Mouse (Mus musculus) adrenal gland, postnatal 14 days (tissue): ENCODE measurements around the gene Gm9944. TPM values are rescaled to one million over a fixed set of nuclear protein-coding genes. Genes with fewer than 3 reads are reported as not detected.
A peak's percentile ranks its signal among the peaks of the same experiment; 100 is the strongest.

Source experiments
- DNase-seq: peaks from one replicate; pipeline ENCODE4 v3.0.0; 2021; ENCODE audit warnings: mixed read lengths
- long read RNA-seq, 2 experiments: library from polyadenylated mRNA; stranded (forward); transcript quantifications; one replicate each; pipeline ENCODE4 v2.0.0; 2021
- total RNA-seq: library from RNA; stranded (reverse); gene quantifications from 2 replicates; pipeline ENCODE4 v1.2.3, GENCODE M21; 2021

Gm9944 gene
- not detected in 2 replicates for total RNA-seq
- long read RNA-seq, experiment 1 = 0 reads
- long read RNA-seq, experiment 2 = 0 reads

GRCm38 (mm10) chr4:144453217-144453616 is at the start of gene Gm9944:
Gene Gm9944 (minus strand): TSS chr4:144453317.
- no peak for DNase-seq

- DNase-seq = no peak
Measured at GRCm38 (mm10) chr4:144493331-144493730, 40.2 kb upstream of the Gm9944 start.

- DNase-seq = no peak
Measured at GRCm38 (mm10) chr4:144468091-144468490, 15.0 kb upstream of the Gm9944 start.

GRCm38 (mm10) chr4:144465206-144465605 is 12.1 kb upstream of the Gm9944 start:
- no peak for DNase-seq

- no peak for DNase-seq
Measured at GRCm38 (mm10) chr4:144463656-144464055, 10.5 kb upstream of the Gm9944 start, which contains the start of gene Aadacl3. Gene Aadacl3 (minus strand): TSS chr4:144463756.

- DNase-seq = no peak
Measured at GRCm38 (mm10) chr4:144448546-144448945, 4.6 kb downstream of the Gm9944 start.

- no peak for DNase-seq
Measured at GRCm38 (mm10) chr4:144441582-144441981, 11.5 kb downstream of the Gm9944 start.

- no peak for DNase-seq
Measured at GRCm38 (mm10) chr4:144441095-144441494, 12.0 kb downstream of the Gm9944 start.

- DNase-seq = no peak
Measured at GRCm38 (mm10) chr4:144438672-144439071, 14.4 kb downstream of the Gm9944 start, which contains the start of gene 1700012P22Rik. Gene 1700012P22Rik (minus strand): TSS chr4:144438772.

- DNase-seq = no peak
Measured at GRCm38 (mm10) chr4:144433216-144433615, 19.9 kb downstream of the Gm9944 start.

GRCm38 (mm10) chr4:144430723-144431122 is 22.4 kb downstream of the Gm9944 start:
- no peak for DNase-seq

- peak; percentile 16 for DNase-seq
Measured at GRCm38 (mm10) chr4:144428868-144429267, 24.2 kb downstream of the Gm9944 start.

- no peak for DNase-seq
Measured at GRCm38 (mm10) chr4:144424590-144424989, 28.5 kb downstream of the Gm9944 start.

GRCm38 (mm10) chr4:144420644-144421043 is 32.5 kb downstream of the Gm9944 start:
- DNase-seq = no peak

GRCm38 (mm10) chr4:144408290-144408689 is 44.8 kb downstream of the Gm9944 start, which contains the start of gene Pramef12:
Gene Pramef12 (minus strand): TSS chr4:144408464.
- DNase-seq = no peak

GRCm38 (mm10) chr4:144406261-144406660 is 46.9 kb downstream of the Gm9944 start:
- DNase-seq = no peak

- DNase-seq = peak; percentile 13
Measured at GRCm38 (mm10) chr4:144404456-144405086, 48.5 kb downstream of the Gm9944 start.

Other genes starting within 250 kb of the Gm9944 start
- gene C87977, start 240.0 kb downstream of the Gm9944 start, total RNA-seq = not detected in 2 replicates
- not detected in 2 replicates for gene Pramel5, start 172.8 kb downstream of the Gm9944 start, total RNA-seq
- gene Gm13128, start 123.1 kb downstream of the Gm9944 start, total RNA-seq = not detected in 2 replicates
- not detected in 2 replicates for gene Gm13119, start 95.4 kb downstream of the Gm9944 start, total RNA-seq
- not detected in 2 replicates for gene Pramef20, start 75.4 kb downstream of the Gm9944 start, total RNA-seq
- not detected in 2 replicates for gene Pramef12, start 44.9 kb downstream of the Gm9944 start, total RNA-seq
- not detected in 2 replicates for gene 1700012P22Rik, start 14.5 kb downstream of the Gm9944 start, total RNA-seq
- gene Aadacl3, start 10.4 kb upstream of the Gm9944 start, total RNA-seq = not detected in 2 replicates
- gene 9430007A20Rik, start 66.5 kb upstream of the Gm9944 start, total RNA-seq = not detected in 2 replicates
- not detected in 2 replicates for gene Gm13124, start 111.8 kb upstream of the Gm9944 start, total RNA-seq
- gene Aadacl4, start 160.4 kb upstream of the Gm9944 start, total RNA-seq = not detected in 2 replicates
- not detected in 2 replicates for gene Gm436, start 233.1 kb upstream of the Gm9944 start, total RNA-seq